Mouse (Mus musculus) embryonic fibroblast, embryonic 13.5 days (primary cell): ENCODE measurements around the gene Itgax.

Experiments
- CTCF ChIP-seq: IDR thresholded peaks from 2 replicates; pipeline ENCODE4 v1.5.1; 2011; ENCODE audit warnings: mild to moderate bottlenecking, control low read depth, low read length, moderate library complexity, borderline replicate concordance; ENCODE audit not compliant: insufficient read depth
- POLR2A ChIP-seq: IDR thresholded peaks from 2 replicates; pipeline ENCODE4 v1.6.1; 2011; ENCODE audit warnings: low read depth, mild to moderate bottlenecking, control low read depth, low read length, moderate library complexity

- TF ChIP-seq POLR2A (no peak), CTCF (no peak)
These were observed 7.6 kb downstream of the Itgax start for GRCm38 (mm10) chr7:128136927-128137326.
